Mouse (Mus musculus) lung, postnatal 0 days (tissue): ENCODE results near the gene Gm10037. TPM values are rescaled to one million over a fixed set of nuclear protein-coding genes. Genes with fewer than 3 reads are reported as not detected.
A peak's percentile ranks its signal among the peaks of the same experiment; 100 is the strongest.
"Not testable (repeated sequence)": the region's sequence is repeated elsewhere in the genome, so short reads cannot be mapped to it uniquely, and the experiment has no call there.

ENCODE experiments used
- ATAC-seq: fragments of 200-750 bp; cut with Nextera tagmentation; 2 replicates; pipeline ENCODE4 v1.8.0; 2017; ENCODE audit warnings: moderate library complexity
- DNase-seq: peaks from one replicate; pipeline ENCODE4 v3.0.0-alpha.2; 2016; ENCODE audit warnings: low spot score
- H3K27ac ChIP-seq: fragments of 300-500 bp; sonication (generic); 2 replicates; pipeline ENCODE4 v1.5.1; 2014; ENCODE audit warnings: antibody characterized with exemption, mild to moderate bottlenecking, low read length, mixed read lengths
- H3K27me3 ChIP-seq: fragments of 300-500 bp; sonication (generic); replicated peaks from 2 replicates; pipeline ENCODE4 v1.6.1; 2014; ENCODE audit warnings: low read length, mixed read lengths; ENCODE audit not compliant: insufficient read depth
- H3K36me3 ChIP-seq: fragments of 300-500 bp; sonication (generic); 2 replicates; pipeline ENCODE4 v1.6.1; 2014; ENCODE audit warnings: low read length, mixed read lengths; ENCODE audit not compliant: insufficient read depth
- H3K4me1 ChIP-seq: fragments of 300-500 bp; sonication (generic); 2 replicates; pipeline ENCODE4 v1.6.1; 2014; ENCODE audit warnings: antibody characterized with exemption, low read depth, low read length, mixed read lengths; ENCODE audit not compliant: insufficient read depth
- H3K4me2 ChIP-seq: fragments of 300-500 bp; sonication (generic); replicated peaks from 2 replicates; pipeline ENCODE4 v1.6.1; 2014; ENCODE audit warnings: low read depth, mild to moderate bottlenecking, low read length, moderate library complexity, mixed read lengths
- H3K4me3 ChIP-seq: fragments of 300-500 bp; sonication (generic); 2 replicates; pipeline ENCODE4 v1.5.1; 2014; ENCODE audit warnings: low read depth, low read length
- H3K9ac ChIP-seq: fragments of 300-500 bp; sonication (generic); replicated peaks from 2 replicates; pipeline ENCODE4 v1.6.1; 2014; ENCODE audit warnings: low read depth, mild to moderate bottlenecking
- H3K9me3 ChIP-seq: fragments of 300-500 bp; sonication (generic); 2 replicates; pipeline ENCODE4 v1.6.1; 2016; ENCODE audit warnings: low read length, mixed read lengths
- CTCF ChIP-seq: IDR thresholded peaks from 2 replicates; pipeline ENCODE4 v1.5.1; 2016; ENCODE audit warnings: antibody characterized with exemption, mild to moderate bottlenecking
- EP300 ChIP-seq: IDR thresholded peaks from 2 replicates; pipeline ENCODE4 v1.6.1; 2016; ENCODE audit warnings: antibody characterized with exemption, mild to moderate bottlenecking, control low read depth
- WGBS: fragments of 180-500 bp; shearing (Covaris S2); extraction: QIAGEN DNeasy Blood & Tissue Kit; methylation state at CpG from one replicate; pipeline ENCODE4 v1.1.7; 2014; 5-methylcytosine and 5-hydroxymethylcytosine counted together
- polyA plus RNA-seq: library from polyadenylated mRNA; unstranded; fragments of >200 nt; fragmentation: Nextera tagmentation; extraction: Ambion mirVana; gene quantifications from 2 replicates; pipeline ENCODE4 v1.2.1, GENCODE M21; 2015

Gm10037 gene
- polyA plus RNA-seq, result 2.7 and 3.7 TPM in 2 replicates

- peak; percentile 68 for ATAC-seq
Measured at GRCm38 (mm10) chr13:67830911-67831336, at the start of gene Gm10037. Gene Gm10037 (plus strand): TSS chr13:67831106.

GRCm38 (mm10) chr13:67791921-67792455, 38.9 kb upstream of the Gm10037 start:
- H3K27me3 ChIP-seq, result no peaks in the 10 kb centered on the region
- H3K4me3 ChIP-seq, result no peak overlapping the region
- no peaks in the 10 kb centered on the region for H3K9me3 ChIP-seq
- WGBS, result 91% methylated on average over 10 of the region's 10 CpGs
- no peak for TF ChIP-seq CTCF
- no peak for TF ChIP-seq EP300
- ATAC-seq (no peak), DNase-seq (no peak)
- H3K27ac ChIP-seq, result no peak overlapping the region
- no peaks in the 10 kb centered on the region for H3K36me3 ChIP-seq
- no peak overlapping the region for H3K9ac ChIP-seq
- no peak overlapping the region for H3K4me2 ChIP-seq
- H3K4me1 ChIP-seq, result no peaks in the 10 kb centered on the region

More at GRCm38 (mm10) chr13:67830911-67831336, at the start of gene Gm10037:
- H3K4me1 ChIP-seq, result no peaks in the 10 kb centered on the region
- 4% methylated on average over 14 of the region's 14 CpGs for WGBS
- 0 out of 2 replicates have a peak, but pooled peaks cover 4% of the 10 kb centered on the region for H3K36me3 ChIP-seq
- H3K4me3 ChIP-seq, result peak within 1 kb of the TSS; percentile 50
- peak; percentile 86 for DNase-seq
- peak within 1 kb of the TSS; percentile 57 for H3K4me2 ChIP-seq
- 0 out of 2 replicates have a peak within 1 kb of the TSS, but pooled peaks have one; percentile 38 for H3K27ac ChIP-seq
- H3K9me3 ChIP-seq, result peaks cover 4% of the 10 kb centered on the region; the same call in 1 of the 2 replicates
- peak within 1 kb of the TSS; percentile 50 for H3K9ac ChIP-seq
- H3K27me3 ChIP-seq, result no peaks in the 10 kb centered on the region
- TF ChIP-seq CTCF, result no peak
- no peak for TF ChIP-seq EP300

GRCm38 (mm10) chr13:67798618-67799017, 32.3 kb upstream of the Gm10037 start:
- DNase-seq, result no peak
- Histone ChIP-seq H3K36me3 (no peaks in the 10 kb centered on the region), H3K27me3 (no peaks in the 10 kb centered on the region), H3K4me2 (no peak overlapping the region), H3K9ac (no peak overlapping the region), H3K4me1 (no peaks in the 10 kb centered on the region), H3K4me3 (no peak overlapping the region), H3K27ac (no peak overlapping the region), H3K9me3 (no peaks in the 10 kb centered on the region)
- ATAC-seq, result no peak
- TF ChIP-seq CTCF (no peak), EP300 (no peak)
- WGBS, result 85% methylated on average over 3 of the region's 3 CpGs

- 85% methylated on average over 3 of the region's 3 CpGs for WGBS
- not testable (repeated sequence) for ATAC-seq
Measured at GRCm38 (mm10) chr13:67799151-67799550, 31.8 kb upstream of the Gm10037 start.

GRCm38 (mm10) chr13:67811651-67812210, 19.2 kb upstream of the Gm10037 start:
- WGBS, result 33% methylated on average over 1 of the region's 1 CpGs
- H3K4me1 ChIP-seq, result no peaks in the 10 kb centered on the region
- ATAC-seq, result no peak
- no peaks in the 10 kb centered on the region for H3K9me3 ChIP-seq
- no peak overlapping the region for H3K4me3 ChIP-seq
- DNase-seq, result no peak
- no peaks in the 10 kb centered on the region for H3K36me3 ChIP-seq
- no peaks in the 10 kb centered on the region for H3K27me3 ChIP-seq
- no peak overlapping the region for H3K4me2 ChIP-seq
- no peak overlapping the region for H3K9ac ChIP-seq
- 0 out of 2 replicates have a peak, but pooled peaks have one; percentile 17 for TF ChIP-seq EP300
- TF ChIP-seq CTCF, result no peak
- no peak overlapping the region for H3K27ac ChIP-seq

More at GRCm38 (mm10) chr13:67799151-67799550, 31.8 kb upstream of the Gm10037 start:
- H3K27ac ChIP-seq, H3K4me1 ChIP-seq, H3K4me2 ChIP-seq, H3K36me3 ChIP-seq, H3K9ac ChIP-seq, H3K9me3 ChIP-seq, DNase-seq, H3K27me3 ChIP-seq, H3K4me3 ChIP-seq: not testable (repeated sequence)

- no peak overlapping the region for H3K27ac ChIP-seq
- H3K4me2 ChIP-seq, result no peak overlapping the region; the same call in 1 of the 2 replicates
- WGBS, result 73% methylated on average over 8 of the region's 8 CpGs
- H3K9me3 ChIP-seq, result no peaks in the 10 kb centered on the region
- no peak overlapping the region for H3K9ac ChIP-seq
- H3K27me3 ChIP-seq, result no peaks in the 10 kb centered on the region
- no peaks in the 10 kb centered on the region for H3K36me3 ChIP-seq
- DNase-seq, result peak; percentile 6
- peak overlapping the region; percentile 73 for H3K4me3 ChIP-seq
- ATAC-seq, result no peak
- H3K4me1 ChIP-seq, result no peaks in the 10 kb centered on the region
- TF ChIP-seq CTCF (no peak), EP300 (no peak)
Measured at GRCm38 (mm10) chr13:67812961-67813709, 17.8 kb upstream of the Gm10037 start.
